Mouse (Mus musculus) MEL (cell line): ENCODE data around the gene Fchsd2. TPM values are rescaled to one million over a fixed set of nuclear protein-coding genes. Genes with fewer than 3 reads are reported as not detected.
A peak's percentile ranks its signal among the peaks of the same experiment; 100 is the strongest.

ENCODE experiments used
- DNase-seq: peaks from one replicate; pipeline ENCODE4 v3.0.0; 2011; ENCODE audit warnings: low read depth, low spot score
- H3K27ac ChIP-seq: 2 replicates; pipeline ENCODE4 v1.5.1; 2012; ENCODE audit warnings: low read depth, mild to moderate bottlenecking, control low read depth, low read length, moderate library complexity; ENCODE audit not compliant: control insufficient read depth
- H3K27me3 ChIP-seq, 2 experiments: fragments of 150-350 bp in 1 of 2; sonication (generic) in 1 of 2; 2 replicates each; pipeline ENCODE4 v1.6.1; 2012; ENCODE audit warnings: low read length in 2 of 2, mild to moderate bottlenecking in 2 of 2, improper control_type of control experiment in 1 of 2, moderate library complexity in 1 of 2; ENCODE audit not compliant: insufficient read depth in 2 of 2, control insufficient read depth in 1 of 2
- H3K36me3 ChIP-seq, 2 experiments: 2 replicates each; pipeline ENCODE4 v1.6.1; 2012 to 2014; ENCODE audit warnings: low read length in 2 of 2, improper control_type of control experiment in 1 of 2, inconsistent platforms in 1 of 2, mild to moderate bottlenecking in 1 of 2; ENCODE audit not compliant: insufficient read depth in 2 of 2, control insufficient read depth in 1 of 2
- H3K4me1 ChIP-seq, 2 experiments: fragments of 150-350 bp in 1 of 2; sonication (generic) in 1 of 2; 2 replicates each; pipeline ENCODE4 v1.6.1; 2012; ENCODE audit warnings: low read length in 2 of 2, improper control_type of control experiment in 1 of 2, mild to moderate bottlenecking in 1 of 2; ENCODE audit not compliant: insufficient read depth in 2 of 2, control insufficient read depth in 1 of 2
- H3K4me3 ChIP-seq, 2 experiments: fragments of 150-350 bp in 1 of 2; sonication (generic) in 1 of 2; 2 replicates each; pipeline ENCODE4 v1.5.1; 2012; ENCODE audit warnings: low read depth in 2 of 2, low read length in 2 of 2, mild to moderate bottlenecking in 2 of 2, moderate library complexity in 2 of 2, control low read depth in 1 of 2, improper control_type of control experiment in 1 of 2; ENCODE audit not compliant: control insufficient read depth in 1 of 2, insufficient read depth in 1 of 2
- H3K79me2 ChIP-seq: 2 replicates; pipeline ENCODE4 v1.6.1; 2012; ENCODE audit warnings: mild to moderate bottlenecking, low read length, moderate library complexity; ENCODE audit not compliant: control insufficient read depth, poor library complexity, insufficient read depth
- H3K9ac ChIP-seq: 2 replicates; pipeline ENCODE4 v1.6.1; 2012; ENCODE audit warnings: low read depth, mild to moderate bottlenecking, control low read depth, low read length, moderate library complexity; ENCODE audit not compliant: control insufficient read depth, poor library complexity, severe bottlenecking
- H3K9me3 ChIP-seq: fragments of 150-350 bp; sonication (generic); replicated peaks from 2 replicates; pipeline ENCODE4 v1.6.1; 2012; ENCODE audit warnings: mild to moderate bottlenecking, low read length, improper control_type of control experiment, moderate library complexity; ENCODE audit not compliant: insufficient read depth
- BHLHE40 ChIP-seq: IDR thresholded peaks from 2 replicates; pipeline ENCODE4 v1.6.1; 2012; ENCODE audit warnings: low read depth, mild to moderate bottlenecking, inconsistent platforms, low read length, improper control_type of control experiment, borderline replicate concordance
- CHD2 ChIP-seq: IDR thresholded peaks from 2 replicates; pipeline ENCODE4 v1.6.1; 2011; ENCODE audit warnings: low read length, improper control_type of control experiment
- CTCF ChIP-seq, 3 experiments: IDR thresholded peaks in 2 of 3; conservative IDR thresholded peaks in 1 of 3; 2 replicates each; pipeline ENCODE4 v1.5.1; 2011 to 2012; ENCODE audit warnings: low read length in 3 of 3, low read depth in 2 of 3, mild to moderate bottlenecking in 2 of 3, improper control_type of control experiment in 1 of 3, inconsistent platforms in 1 of 3, mixed read lengths in 1 of 3, moderate library complexity in 1 of 3; ENCODE audit not compliant: control insufficient read depth in 1 of 3, insufficient read depth in 1 of 3, poor library complexity in 1 of 3, severe bottlenecking in 1 of 3
- ELF1 ChIP-seq: IDR thresholded peaks from 2 replicates; pipeline ENCODE4 v1.6.1; 2014; ENCODE audit warnings: low read depth, mild to moderate bottlenecking, inconsistent platforms, low read length, improper control_type of control experiment, moderate library complexity
- GATA1 ChIP-seq: IDR thresholded peaks from 2 replicates; pipeline ENCODE4 v1.6.1; 2011; ENCODE audit warnings: low read depth, low read length, improper control_type of control experiment
- KAT2A ChIP-seq: conservative IDR thresholded peaks from 2 replicates; pipeline ENCODE4 v1.6.1; 2012; ENCODE audit warnings: low read depth, low read length, improper control_type of control experiment, inconsistent platforms
- MAX ChIP-seq: IDR thresholded peaks from 2 replicates; pipeline ENCODE4 v1.6.1; 2011; ENCODE audit warnings: low read length, improper control_type of control experiment
- MYB ChIP-seq: IDR thresholded peaks from 2 replicates; pipeline ENCODE4 v1.6.1; 2011; ENCODE audit warnings: mild to moderate bottlenecking, low read depth, low read length, improper control_type of control experiment
- MYC ChIP-seq: IDR thresholded peaks from 2 replicates; pipeline ENCODE4 v1.6.1; 2011; ENCODE audit warnings: low read depth, mild to moderate bottlenecking, low read length, improper control_type of control experiment, moderate library complexity
- NELFE ChIP-seq: IDR thresholded peaks from 2 replicates; pipeline ENCODE4 v1.6.1; 2011; ENCODE audit warnings: low read depth, low read length, improper control_type of control experiment
- POLR2A ChIP-seq, 2 experiments: IDR thresholded peaks; 2 replicates each; pipeline ENCODE4 v1.6.1; 2011 to 2012; ENCODE audit warnings: low read length in 2 of 2, mild to moderate bottlenecking in 2 of 2, control low read depth in 1 of 2, improper control_type of control experiment in 1 of 2, low read depth in 1 of 2, moderate library complexity in 1 of 2; ENCODE audit not compliant: control insufficient read depth in 1 of 2, insufficient read depth in 1 of 2, poor library complexity in 1 of 2
- POLR2AphosphoS5 ChIP-seq: IDR thresholded peaks from 2 replicates; pipeline ENCODE4 v1.6.1; 2012; ENCODE audit warnings: low read depth, borderline replicate concordance, mild to moderate bottlenecking, inconsistent platforms, low read length, moderate library complexity, mixed read lengths
- RAD21 ChIP-seq: IDR thresholded peaks from 2 replicates; pipeline ENCODE4 v1.6.1; 2011; ENCODE audit warnings: mild to moderate bottlenecking, low read depth, low read length, improper control_type of control experiment
- RCOR1 ChIP-seq: IDR thresholded peaks from 2 replicates; pipeline ENCODE4 v1.6.1; 2012; ENCODE audit warnings: low read depth, mild to moderate bottlenecking, inconsistent platforms, low read length, improper control_type of control experiment
- TBP ChIP-seq: IDR thresholded peaks from 2 replicates; pipeline ENCODE4 v1.8.0; 2011; ENCODE audit warnings: low read depth, low read length, improper control_type of control experiment
- TCF12 ChIP-seq: IDR thresholded peaks from 2 replicates; pipeline ENCODE4 v1.6.1; 2014; ENCODE audit warnings: low read depth, mild to moderate bottlenecking, inconsistent platforms, low read length, improper control_type of control experiment, moderate library complexity
- ZMIZ1 ChIP-seq: IDR thresholded peaks from 2 replicates; pipeline ENCODE4 v1.6.1; 2012; ENCODE audit warnings: low read depth, mild to moderate bottlenecking, inconsistent platforms, low read length, improper control_type of control experiment, moderate library complexity
- polyA plus RNA-seq, 2 experiments: library from polyadenylated mRNA; stranded (reverse) in 1 of 2; unstranded in 1 of 2; fragments of >175 nt in 1 of 2; fragments of >200 nt in 1 of 2; gene quantifications; 2 replicates each; pipeline versions ENCODE4 v1.2.1 to v1.2.4; 2012; ENCODE audit warnings: low replicate concordance in 2 of 2, low read depth in 1 of 2; ENCODE audit not compliant: insufficient read length in 2 of 2, insufficient read depth in 1 of 2, missing spikeins in 1 of 2
- total RNA-seq: library from RNA; depleted of rRNA; stranded (reverse); fragments of 300-350 nt; gene quantifications from 2 replicates; pipeline ENCODE4 v1.2.3, GENCODE M21; 2012

The Fchsd2 gene
- total and polyA plus RNA-seq, 3 experiments, result 3.9 to 6.3 TPM; not detected in 1

GRCm38 (mm10) chr7:101134117-101134516 is 41.5 kb downstream of the Fchsd2 start:
- H3K27ac ChIP-seq, result no peak overlapping the region
- H3K36me3 ChIP-seq, result peaks cover 0 to 24% of the 10 kb centered on the region in 2 experiments; a peak in 2 of 4 replicates
- no peaks in the 10 kb centered on the region for H3K27me3 ChIP-seq
- no peaks in the 10 kb centered on the region for H3K79me2 ChIP-seq
- H3K9ac ChIP-seq, result no peak overlapping the region
- H3K4me3 ChIP-seq, result no peak overlapping the region
- DNase-seq, result peak; percentile 18
- peaks cover 8 to 12% of the 10 kb centered on the region in 2 experiments; a peak in 3 of 4 replicates for H3K4me1 ChIP-seq
- no peaks in the 10 kb centered on the region for H3K9me3 ChIP-seq
- TF ChIP-seq TCF12 (no peak), GATA1 (peak; percentile 39)

GRCm38 (mm10) chr7:101138819-101139218 is 46.2 kb downstream of the Fchsd2 start:
- TF ChIP-seq POLR2A (IDR thresholded peaks at IDR 0.05; ENCODE audit: control insufficient read depth in 1 of 2, insufficient read depth in 1 of 2, low read depth in 1 of 2, low read length in 2 of 2, poor library complexity in 1 of 2) (no peak), MYB (no peak), KAT2A (no peak), CHD2 (no peak), BHLHE40 (no peak), RCOR1 (no peak), ZMIZ1 (no peak), MAX (no peak)
- H3K27me3 ChIP-seq, result no peaks in the 10 kb centered on the region
- peaks cover 0 to 9% of the 10 kb centered on the region in 2 experiments; a peak in 2 of 4 replicates for H3K36me3 ChIP-seq
- H3K4me1 ChIP-seq, result peaks cover 3 to 4% of the 10 kb centered on the region in 2 experiments; a peak in 3 of 4 replicates
- no peak for DNase-seq
- H3K4me3 ChIP-seq, result no peak overlapping the region
- no peak overlapping the region for H3K9ac ChIP-seq
- H3K9me3 ChIP-seq, result no peaks in the 10 kb centered on the region
- H3K79me2 ChIP-seq, result no peaks in the 10 kb centered on the region
- no peak overlapping the region for H3K27ac ChIP-seq

GRCm38 (mm10) chr7:101142907-101143306 is 50.2 kb downstream of the Fchsd2 start:
- no peaks in the 10 kb centered on the region for H3K27me3 ChIP-seq
- no peaks in the 10 kb centered on the region for H3K79me2 ChIP-seq
- DNase-seq, result no peak
- no peaks in the 10 kb centered on the region for H3K4me1 ChIP-seq
- H3K36me3 ChIP-seq, result no peaks in the 10 kb centered on the region
- no peaks in the 10 kb centered on the region for H3K9me3 ChIP-seq
- H3K9ac ChIP-seq, result no peak overlapping the region
- TF ChIP-seq MYB (no peak), RAD21 (no peak), NELFE (no peak), POLR2AphosphoS5 (no peak), ZMIZ1 (no peak), ELF1 (no peak), MYC (no peak), TBP (no peak), CTCF (IDR thresholded peaks at IDR 0.05 in 2 of 3, conservative IDR thresholded peaks at IDR 0.05 in 1 of 3; ENCODE audit: control insufficient read depth in 1 of 3, insufficient read depth in 1 of 3, low read depth in 2 of 3, low read length in 3 of 3, poor library complexity in 1 of 3, severe bottlenecking in 1 of 3) (no peak)
- no peak overlapping the region for H3K27ac ChIP-seq
- no peak overlapping the region for H3K4me3 ChIP-seq
